ENCODE assay signal across 8 mouse cellular contexts in genomic region chr14:34311021-34311631, GRCm38 (mm10). TPM values are rescaled to one million over a fixed set of nuclear protein-coding genes. Genes with fewer than 3 reads are reported as not detected.
A peak's percentile ranks its signal among the peaks of the same experiment; 100 is the strongest.
DNase-seq lines count a peak whose midpoint lies in the region; ATAC-seq and TF ChIP-seq lines count a peak whose summit lies in the region.

No protein-coding gene starts in this region.

- peak overlapping the region; percentile 90 for H3K4me3 ChIP-seq in bone marrow, adult 2 months (replicated peaks; ENCODE audit: control insufficient read depth, low read depth, low read length)
- H3K4me3 ChIP-seq in heart, embryonic 14.5 days (ENCODE audit: control insufficient read depth in 1 of 2, insufficient read depth in 1 of 2, low read depth in 1 of 2, low read length in 2 of 2), result peak overlapping the region; percentile 84 to 91
- peak overlapping the region; percentile 97 for H3K4me3 ChIP-seq in kidney, postnatal 0 days (replicated peaks; ENCODE audit: low read depth, low read length)
- peak overlapping the region; percentile 87 for H3K4me3 ChIP-seq in lung, embryonic 14.5 days (ENCODE audit: low read depth, low read length)
- H3K4me3 ChIP-seq in neural tube, embryonic 14.5 days (ENCODE audit: low read depth, low read length), result peak overlapping the region; percentile 96

- H3K27ac ChIP-seq in bone marrow, adult 2 months (ENCODE audit: control insufficient read depth, insufficient read depth, low read depth, low read length, poor library complexity), result peak overlapping the region; percentile 98
- peak overlapping the region; percentile 96 for H3K27ac ChIP-seq in heart, embryonic 14.5 days (replicated peaks in 1 of 2; ENCODE audit: control insufficient read depth in 1 of 2, insufficient read depth in 1 of 2, low read depth in 2 of 2, low read length in 2 of 2)
- H3K27ac ChIP-seq in kidney, postnatal 0 days, result peak overlapping the region; percentile 99
- peak overlapping the region; percentile 96 for H3K27ac ChIP-seq in lung, embryonic 14.5 days (ENCODE audit: low read depth)
- peak overlapping the region; percentile 93 for H3K27ac ChIP-seq in neural tube, embryonic 14.5 days (ENCODE audit: low read depth, low read length)

- peak overlapping the region; percentile 91 for H3K9ac ChIP-seq in heart, embryonic 14.5 days (ENCODE audit: low read length)
- H3K9ac ChIP-seq in kidney, postnatal 0 days (ENCODE audit: low read depth, low read length), result peak overlapping the region; percentile 98
- H3K9ac ChIP-seq in lung, embryonic 14.5 days, result peak overlapping the region; percentile 83
- peak overlapping the region; percentile 93 for H3K9ac ChIP-seq in neural tube, embryonic 14.5 days (replicated peaks; ENCODE audit: low read depth, low read length)

- peaks cover 6% of the 10 kb centered on the region; the same call in 1 of the 2 replicates for H3K36me3 ChIP-seq in heart, embryonic 14.5 days (ENCODE audit: control insufficient read depth, insufficient read depth, low read length)
- no peaks in the 10 kb centered on the region for H3K36me3 ChIP-seq in kidney, postnatal 0 days (ENCODE audit: insufficient read depth, low read length)
- no peaks in the 10 kb centered on the region for H3K36me3 ChIP-seq in lung, embryonic 14.5 days (ENCODE audit: insufficient read depth)
- H3K36me3 ChIP-seq in neural tube, embryonic 14.5 days (ENCODE audit: control insufficient read depth, insufficient read depth, low read length), result no peaks in the 10 kb centered on the region

- DNase-seq in kidney, postnatal 0 days (ENCODE audit: low spot score), result peak; percentile 54
- DNase-seq in lung, embryonic 14.5 days, result peak; percentile 55
- DNase-seq in testis, postnatal 14 days (ENCODE audit: low spot score), result peak; percentile 76

- no peaks in the 10 kb centered on the region for H3K27me3 ChIP-seq in heart, embryonic 14.5 days (ENCODE audit: control insufficient read depth, insufficient read depth, low read length)
- H3K27me3 ChIP-seq in kidney, postnatal 0 days (ENCODE audit: insufficient read depth, low read length), result no peaks in the 10 kb centered on the region
- H3K27me3 ChIP-seq in lung, embryonic 14.5 days (ENCODE audit: insufficient read depth, low read length), result no peaks in the 10 kb centered on the region
- H3K27me3 ChIP-seq in neural tube, embryonic 14.5 days (ENCODE audit: control insufficient read depth, insufficient read depth, low read length), result no peaks in the 10 kb centered on the region

- H3K9me3 ChIP-seq in heart, embryonic 14.5 days (ENCODE audit: control insufficient read depth, low read length), result no peaks in the 10 kb centered on the region
- H3K9me3 ChIP-seq in kidney, postnatal 0 days (replicated peaks; ENCODE audit: low read length), result no peaks in the 10 kb centered on the region
- no peaks in the 10 kb centered on the region for H3K9me3 ChIP-seq in lung, embryonic 14.5 days (ENCODE audit: low read depth, low read length)
- H3K9me3 ChIP-seq in neural tube, embryonic 14.5 days (ENCODE audit: control insufficient read depth, low read length), result no peaks in the 10 kb centered on the region

- under 1% methylated on average over 47 of the region's 47 CpGs for WGBS in bone marrow, adult 2 months
- WGBS in heart, embryonic 14.5 days, result under 1% methylated on average over 43 of the region's 47 CpGs
- under 1% methylated on average over 46 of the region's 47 CpGs for WGBS in kidney, postnatal 0 days
- under 1% methylated on average over 41 of the region's 47 CpGs for WGBS in lung, embryonic 14.5 days
- WGBS in neural tube, embryonic 14.5 days, result under 1% methylated on average over 40 of the region's 47 CpGs

- H3K4me2 ChIP-seq in heart, embryonic 14.5 days (ENCODE audit: low read length), result peak overlapping the region; percentile 81
- peak overlapping the region; percentile 72 for H3K4me2 ChIP-seq in kidney, postnatal 0 days (ENCODE audit: low read length)
- peak overlapping the region; percentile 72 for H3K4me2 ChIP-seq in lung, embryonic 14.5 days
- peak overlapping the region; percentile 89 for H3K4me2 ChIP-seq in neural tube, embryonic 14.5 days (ENCODE audit: low read depth, low read length)

- peaks cover 2% of the 10 kb centered on the region for H3K4me1 ChIP-seq in bone marrow, adult 2 months (ENCODE audit: control insufficient read depth, insufficient read depth, low read length)
- peaks cover 2 to 20% of the 10 kb centered on the region in 2 experiments for H3K4me1 ChIP-seq in heart, embryonic 14.5 days (ENCODE audit: control insufficient read depth in 2 of 2, insufficient read depth in 2 of 2, low read length in 2 of 2)
- H3K4me1 ChIP-seq in kidney, postnatal 0 days (replicated peaks; ENCODE audit: insufficient read depth, low read length), result 0 out of 2 replicates have a peak, but pooled peaks cover 4% of the 10 kb centered on the region
- H3K4me1 ChIP-seq in lung, embryonic 14.5 days (ENCODE audit: insufficient read depth), result no peaks in the 10 kb centered on the region
- H3K4me1 ChIP-seq in neural tube, embryonic 14.5 days (ENCODE audit: control insufficient read depth, insufficient read depth, low read length), result peaks cover 21% of the 10 kb centered on the region; the same call in 1 of the 2 replicates

- no peak for TF ChIP-seq CTCF in bone marrow, adult 2 months (IDR thresholded peaks at IDR 0.05; ENCODE audit: control insufficient read depth, insufficient read depth, low read length)
- no peak for TF ChIP-seq CTCF in kidney, postnatal 0 days (IDR thresholded peaks at IDR 0.05; ENCODE audit: low read depth)
- TF ChIP-seq CTCF in lung, embryonic 14.5 days (IDR thresholded peaks at IDR 0.05; ENCODE audit: low read depth), result no peak

- peak; percentile 44 for ATAC-seq in CD4-positive, CD25-positive, alpha-beta regulatory T cell, adult 4 months
- ATAC-seq in erythroid progenitor cell, adult 5-6 weeks (replicated peaks; ENCODE audit: low FRiP score, poor library complexity, severe bottlenecking), result peak; percentile 57
- ATAC-seq in heart, embryonic 14.5 days (ENCODE audit: insufficient number of reproducible peaks, insufficient read depth, low FRiP score, low read depth), result no peak
- ATAC-seq in kidney, postnatal 0 days (replicated peaks; ENCODE audit: low FRiP score, low read depth), result peak; percentile 4; the same call in 1 of the 2 replicates
- peak; percentile 26 for ATAC-seq in lung, embryonic 14.5 days (ENCODE audit: insufficient read depth)
- ATAC-seq in neural tube, embryonic 14.5 days (ENCODE audit: low read depth), result peak; percentile 52

- TF ChIP-seq POLR2A in bone marrow, adult 2 months (IDR thresholded peaks at IDR 0.05; ENCODE audit: borderline replicate concordance, control insufficient read depth, low read depth, low read length), result no peak

RNA-seq across cellular contexts. Expression of gene Glud1, which starts 0.6 kb away (rescaled TPM):
- polyA plus RNA-seq in CD4-positive, CD25-positive, alpha-beta regulatory T cell, adult 4 months (2017; shearing (Covaris generic)), result 10 to 100 TPM; 22.9 to 42.0 TPM
- 9.9 and 41.8 TPM in 2 replicates for polyA plus RNA-seq in bone marrow, adult 2 months (2011; ENCODE audit: insufficient read depth, insufficient read length, low replicate concordance, missing spikeins)
- 38.6 and 46.5 TPM in 2 replicates for total RNA-seq in erythroid progenitor cell, adult 5-6 weeks (2015; ENCODE audit: low replicate concordance)
- total RNA-seq in erythroid progenitor cell, adult 5-6 weeks (2017; ENCODE audit: low replicate concordance), result 16.0 and 21.9 TPM in 2 replicates
- 65.4 and 68.0 TPM in 2 replicates for polyA plus RNA-seq in heart, embryonic 14.5 days (2014; fragmentation: Nextera tagmentation; extraction: Ambion mirVana)
- polyA plus RNA-seq in kidney, postnatal 0 days (2015; fragmentation: Nextera tagmentation; extraction: Ambion mirVana), result 160 and 161 TPM in 2 replicates
- 76.5 and 84.2 TPM in 2 replicates for polyA plus RNA-seq in lung, embryonic 14.5 days (2014; fragmentation: Nextera tagmentation; extraction: Ambion mirVana)
- 145 and 152 TPM in 2 replicates for polyA plus RNA-seq in neural tube, embryonic 14.5 days (2014; fragmentation: Nextera tagmentation; extraction: Ambion mirVana)

RNA-seq across cellular contexts. Expression of gene Shld2, which starts 0.8 kb away (rescaled TPM):
- polyA plus RNA-seq in CD4-positive, CD25-positive, alpha-beta regulatory T cell, adult 4 months (2017; shearing (Covaris generic)), result 10 to 100 TPM in 1 of 2 experiments, 1 to 10 TPM in 1; 8.8 to 12.1 TPM
- polyA plus RNA-seq in bone marrow, adult 2 months (2011; ENCODE audit: insufficient read depth, insufficient read length, low replicate concordance, missing spikeins), result 0.45 and 1.5 TPM in 2 replicates
- total RNA-seq in erythroid progenitor cell, adult 5-6 weeks (2015; ENCODE audit: low replicate concordance), result 0.42 and 6.5 TPM in 2 replicates
- total RNA-seq in erythroid progenitor cell, adult 5-6 weeks (2017; ENCODE audit: low replicate concordance), result 0.83 and 6.9 TPM in 2 replicates
- 7.1 and 7.3 TPM in 2 replicates for polyA plus RNA-seq in heart, embryonic 14.5 days (2014; fragmentation: Nextera tagmentation; extraction: Ambion mirVana)
- polyA plus RNA-seq in kidney, postnatal 0 days (2015; fragmentation: Nextera tagmentation; extraction: Ambion mirVana), result 11.5 and 11.8 TPM in 2 replicates
- polyA plus RNA-seq in lung, embryonic 14.5 days (2014; fragmentation: Nextera tagmentation; extraction: Ambion mirVana), result 9.9 and 10.7 TPM in 2 replicates
- 5.1 and 8.0 TPM in 2 replicates for polyA plus RNA-seq in neural tube, embryonic 14.5 days (2014; fragmentation: Nextera tagmentation; extraction: Ambion mirVana)

RNA-seq across cellular contexts. Expression of gene Fam25c, which starts 44.1 kb away (rescaled TPM):
- polyA plus RNA-seq in CD4-positive, CD25-positive, alpha-beta regulatory T cell, adult 4 months (2017; shearing (Covaris generic)), result not detected
- not detected in 2 replicates for polyA plus RNA-seq in bone marrow, adult 2 months (2011; ENCODE audit: insufficient read depth, insufficient read length, low replicate concordance, missing spikeins)
- not detected in 2 replicates for total RNA-seq in erythroid progenitor cell, adult 5-6 weeks (2015; ENCODE audit: low replicate concordance)
- not detected in 2 replicates for total RNA-seq in erythroid progenitor cell, adult 5-6 weeks (2017; ENCODE audit: low replicate concordance)
- polyA plus RNA-seq in heart, embryonic 14.5 days (2014; fragmentation: Nextera tagmentation; extraction: Ambion mirVana), result not detected in 2 replicates
- 8.1 and 15.2 TPM in 2 replicates for polyA plus RNA-seq in kidney, postnatal 0 days (2015; fragmentation: Nextera tagmentation; extraction: Ambion mirVana)
- not detected in 2 replicates for polyA plus RNA-seq in lung, embryonic 14.5 days (2014; fragmentation: Nextera tagmentation; extraction: Ambion mirVana)
- not detected in 2 replicates for polyA plus RNA-seq in neural tube, embryonic 14.5 days (2014; fragmentation: Nextera tagmentation; extraction: Ambion mirVana)
